Mouse (Mus musculus) midbrain, postnatal 0 days (tissue): ENCODE results near the gene Aph1a. TPM values are rescaled to one million over a fixed set of nuclear protein-coding genes. Genes with fewer than 3 reads are reported as not detected.
A peak's percentile ranks its signal among the peaks of the same experiment; 100 is the strongest.

Experiments used
- ATAC-seq: fragments of 200-750 bp; cut with Nextera tagmentation; 2 replicates; pipeline ENCODE4 v1.8.0; 2017; ENCODE audit warnings: moderate number of reproducible peaks, mild to moderate bottlenecking, moderate TSS enrichment, moderate library complexity; ENCODE audit not compliant: low FRiP score
- DNase-seq: peaks from one replicate; pipeline ENCODE4 v3.0.0-alpha.2; 2015; ENCODE audit warnings: low spot score
- H3K27ac ChIP-seq: fragments of 300-500 bp; sonication (generic); 2 replicates; pipeline ENCODE4 v1.5.1; 2014; ENCODE audit warnings: low read depth, mild to moderate bottlenecking, low read length, mixed read lengths
- H3K27me3 ChIP-seq: fragments of 300-500 bp; sonication (generic); 2 replicates; pipeline ENCODE4 v1.6.1; 2014; ENCODE audit warnings: low read length, control low read depth, mixed read lengths; ENCODE audit not compliant: insufficient read depth
- H3K36me3 ChIP-seq: fragments of 300-500 bp; sonication (generic); 2 replicates; pipeline ENCODE4 v1.6.1; 2014; ENCODE audit warnings: low read length, control low read depth, mixed read lengths; ENCODE audit not compliant: insufficient read depth
- H3K4me1 ChIP-seq: fragments of 300-500 bp; sonication (generic); 2 replicates; pipeline ENCODE4 v1.6.1; 2014; ENCODE audit warnings: mild to moderate bottlenecking, control low read depth, antibody characterized with exemption, low read length, mixed read lengths; ENCODE audit not compliant: insufficient read depth
- H3K4me2 ChIP-seq: fragments of 300-500 bp; sonication (generic); 2 replicates; pipeline ENCODE4 v1.6.1; 2014; ENCODE audit warnings: low read depth, mild to moderate bottlenecking, low read length, mixed read lengths; ENCODE audit not compliant: poor library complexity, severe bottlenecking
- H3K4me3 ChIP-seq: fragments of 300-500 bp; sonication (generic); 2 replicates; pipeline ENCODE4 v1.5.1; 2014; ENCODE audit warnings: low read depth, mild to moderate bottlenecking, low read length, moderate library complexity
- H3K9ac ChIP-seq: fragments of 300-500 bp; sonication (generic); replicated peaks from 2 replicates; pipeline ENCODE4 v1.6.1; 2014; ENCODE audit warnings: mild to moderate bottlenecking, low read length, moderate library complexity, mixed read lengths; ENCODE audit not compliant: poor library complexity, severe bottlenecking
- H3K9me3 ChIP-seq: fragments of 300-500 bp; sonication (generic); 2 replicates; pipeline ENCODE4 v1.6.1; 2016; ENCODE audit warnings: low read length, control low read depth
- CTCF ChIP-seq: IDR thresholded peaks from 2 replicates; pipeline ENCODE4 v1.5.1; 2016; ENCODE audit warnings: antibody characterized with exemption, mild to moderate bottlenecking
- WGBS: fragments of 180-500 bp; shearing (Covaris S2); extraction: QIAGEN DNeasy Blood & Tissue Kit; methylation state at CpG from one replicate; pipeline ENCODE4 v1.1.7; 2014; 5-methylcytosine and 5-hydroxymethylcytosine counted together
- polyA plus RNA-seq: library from polyadenylated mRNA; unstranded; fragments of >200 nt; fragmentation: Nextera tagmentation; extraction: Ambion mirVana; gene quantifications from 2 replicates; pipeline ENCODE4 v1.2.1, GENCODE M21; 2015
- total RNA-seq: library from RNA; depleted of rRNA; stranded (reverse); fragments of >200 nt; gene quantifications from 2 replicates; pipeline ENCODE4 v1.2.3, GENCODE M21; 2014

Aph1a gene
- total and polyA plus RNA-seq, 2 experiments from 2014 or later = 45.2 to 71.6 TPM

- Histone ChIP-seq H3K9me3 (no peaks in the 10 kb centered on the region), H3K4me2 (peak within 1 kb of the TSS; percentile 76), H3K9ac (peak within 1 kb of the TSS; percentile 69), H3K27me3 (no peaks in the 10 kb centered on the region), H3K27ac (peak within 1 kb of the TSS; percentile 72), H3K4me1 (no peaks in the 10 kb centered on the region), H3K4me3 (peak within 1 kb of the TSS; percentile 87), H3K36me3 (peaks cover 2% of the 10 kb centered on the region; the same call in 1 of the 2 replicates)
- DNase-seq = peak; percentile 100
- no peak for TF ChIP-seq CTCF
- under 1% methylated on average over 49 of the region's 49 CpGs for WGBS
- peak; percentile 100 for ATAC-seq
These were observed 35.1 kb downstream of the Aph1a start, which contains the start of gene Anp32e for GRCm38 (mm10) chr3:95928658-95929503. Gene Anp32e, plus strand, starts transcription at chr3:95929246.

GRCm38 (mm10) chr3:95929581-95930470, 36.1 kb downstream of the Aph1a start:
- under 1% methylated on average over 91 of the region's 105 CpGs for WGBS
- H3K4me3 ChIP-seq = peak overlapping the region; percentile 87
- TF ChIP-seq CTCF = no peak
- peaks cover 5% of the 10 kb centered on the region; the same call in 1 of the 2 replicates for H3K36me3 ChIP-seq
- peak overlapping the region; percentile 72 for H3K27ac ChIP-seq
- no peaks in the 10 kb centered on the region for H3K4me1 ChIP-seq
- DNase-seq (peak; percentile 42), ATAC-seq (peak; percentile 29)
- no peaks in the 10 kb centered on the region for H3K27me3 ChIP-seq
- H3K4me2 ChIP-seq = peak overlapping the region; percentile 76
- H3K9me3 ChIP-seq = no peaks in the 10 kb centered on the region
- peak overlapping the region; percentile 69 for H3K9ac ChIP-seq

- TF ChIP-seq CTCF = no peak
- DNase-seq = no peak
- Histone ChIP-seq H3K4me1 (no peaks in the 10 kb centered on the region), H3K27me3 (no peaks in the 10 kb centered on the region), H3K4me3 (peak overlapping the region; percentile 87), H3K36me3 (peaks cover 7% of the 10 kb centered on the region; the same call in 1 of the 2 replicates), H3K4me2 (peak overlapping the region; percentile 76), H3K9me3 (no peaks in the 10 kb centered on the region), H3K27ac (no peak overlapping the region), H3K9ac (no peak overlapping the region)
- ATAC-seq = no peak
- 2% methylated on average over 5 of the region's 5 CpGs for WGBS
These were observed 36.7 kb downstream of the Aph1a start for GRCm38 (mm10) chr3:95930471-95930789.

GRCm38 (mm10) chr3:95931471-95931870, 37.7 kb downstream of the Aph1a start:
- Histone ChIP-seq H3K9me3 (no peaks in the 10 kb centered on the region), H3K4me2 (no peak overlapping the region), H3K4me1 (no peaks in the 10 kb centered on the region), H3K4me3 (no peak overlapping the region), H3K27me3 (no peaks in the 10 kb centered on the region), H3K27ac (no peak overlapping the region), H3K36me3 (peaks cover 7% of the 10 kb centered on the region; the same call in 1 of the 2 replicates), H3K9ac (no peak overlapping the region)
- TF ChIP-seq CTCF = no peak
- 98% methylated on average over 1 of the region's 1 CpGs for WGBS
- DNase-seq (no peak), ATAC-seq (no peak)

- no peak overlapping the region for H3K27ac ChIP-seq
- no peak for ATAC-seq
- peaks cover 7% of the 10 kb centered on the region; the same call in 1 of the 2 replicates for H3K36me3 ChIP-seq
- no peak overlapping the region for H3K4me3 ChIP-seq
- no peaks in the 10 kb centered on the region for H3K27me3 ChIP-seq
- no peak overlapping the region for H3K4me2 ChIP-seq
- peak; percentile 29 for TF ChIP-seq CTCF
- WGBS = 60% methylated on average over 1 of the region's 1 CpGs
- no peaks in the 10 kb centered on the region for H3K4me1 ChIP-seq
- H3K9ac ChIP-seq = no peak overlapping the region
- DNase-seq = no peak
- no peaks in the 10 kb centered on the region for H3K9me3 ChIP-seq
These were observed 38.4 kb downstream of the Aph1a start for GRCm38 (mm10) chr3:95932157-95932556.
